Mouse (Mus musculus): ENCODE measurements around the gene Osbpl2. TPM values are rescaled to one million over a fixed set of nuclear protein-coding genes. Genes with fewer than 3 reads are reported as not detected.

Osbpl2 gene
- total and polyA plus RNA-seq, 3 experiments = 13.3 to 25.5 TPM; not detected in 1

GRCm38 (mm10) chr2:180116741-180117484, 2.2 kb upstream of the Osbpl2 start:
- no peaks in the 10 kb centered on the region for H3K27me3 ChIP-seq (ENCODE audit: control insufficient read depth in 1 of 2, insufficient read depth in 2 of 2, low read length in 2 of 2)
- H3K79me2 ChIP-seq (ENCODE audit: control insufficient read depth, insufficient read depth, low read length, poor library complexity) = peaks cover 18% of the 10 kb centered on the region
- peak; percentile 61 for DNase-seq (ENCODE audit: low read depth, low spot score)
- peaks cover 31 to 46% of the 10 kb centered on the region in 2 experiments for H3K4me1 ChIP-seq (ENCODE audit: control insufficient read depth in 1 of 2, insufficient read depth in 2 of 2, low read length in 2 of 2)
- TF ChIP-seq BHLHE40 (IDR thresholded peaks at IDR 0.05; ENCODE audit: borderline replicate concordance, low read depth, low read length) (no peak), EP300 (IDR thresholded peaks at IDR 0.05; ENCODE audit: low read depth in 1 of 2, low read length in 2 of 2) (0 out of 4 replicates have a peak, but pooled peaks of 1 of the 2 experiments have one; percentile 32)
- H3K36me3 ChIP-seq (ENCODE audit: control insufficient read depth in 1 of 2, insufficient read depth in 2 of 2, low read length in 2 of 2) = peaks cover 9 to 41% of the 10 kb centered on the region in 2 experiments; a peak in 3 of 4 replicates
- H3K4me3 ChIP-seq (ENCODE audit: control insufficient read depth in 1 of 2, insufficient read depth in 1 of 2, low read depth in 2 of 2, low read length in 2 of 2) = no peak overlapping the region
- no peak overlapping the region for H3K27ac ChIP-seq (ENCODE audit: control insufficient read depth, low read depth, low read length)
- no peak overlapping the region for H3K9ac ChIP-seq (ENCODE audit: control insufficient read depth, low read depth, low read length, poor library complexity, severe bottlenecking)
- H3K9me3 ChIP-seq (replicated peaks; ENCODE audit: insufficient read depth, low read length) = no peaks in the 10 kb centered on the region

- peaks cover 9 to 41% of the 10 kb centered on the region in 2 experiments; a peak in 3 of 4 replicates for H3K36me3 ChIP-seq (ENCODE audit: control insufficient read depth in 1 of 2, insufficient read depth in 2 of 2, low read length in 2 of 2)
- no peaks in the 10 kb centered on the region for H3K27me3 ChIP-seq (ENCODE audit: control insufficient read depth in 1 of 2, insufficient read depth in 2 of 2, low read length in 2 of 2)
- no peak overlapping the region for H3K27ac ChIP-seq (ENCODE audit: control insufficient read depth, low read depth, low read length)
- H3K9ac ChIP-seq (ENCODE audit: control insufficient read depth, low read depth, low read length, poor library complexity, severe bottlenecking) = peak overlapping the region; percentile 69; the same call in 1 of the 2 replicates
- no peaks in the 10 kb centered on the region for H3K9me3 ChIP-seq (replicated peaks; ENCODE audit: insufficient read depth, low read length)
- TF ChIP-seq CHD1 (IDR thresholded peaks at IDR 0.05; ENCODE audit: low read depth, low read length) (no peak), GABPA (IDR thresholded peaks at IDR 0.05; ENCODE audit: low read depth, low read length) (no peak), EP300 (IDR thresholded peaks at IDR 0.05; ENCODE audit: low read depth in 1 of 2, low read length in 2 of 2) (no peak), HCFC1 (IDR thresholded peaks at IDR 0.05; ENCODE audit: low read depth, low read length) (no peak), ZKSCAN1 (IDR thresholded peaks at IDR 0.05; ENCODE audit: low read depth, low read length) (no peak)
- no peak for DNase-seq (ENCODE audit: low read depth, low spot score)
- H3K4me1 ChIP-seq (ENCODE audit: control insufficient read depth in 1 of 2, insufficient read depth in 2 of 2, low read length in 2 of 2) = peaks cover 31 to 46% of the 10 kb centered on the region in 2 experiments
- H3K4me3 ChIP-seq (ENCODE audit: control insufficient read depth in 1 of 2, insufficient read depth in 1 of 2, low read depth in 2 of 2, low read length in 2 of 2) = no peak overlapping the region
- H3K79me2 ChIP-seq (ENCODE audit: control insufficient read depth, insufficient read depth, low read length, poor library complexity) = peaks cover 18% of the 10 kb centered on the region
These were observed 1.5 kb upstream of the Osbpl2 start for GRCm38 (mm10) chr2:180117485-180118194.

GRCm38 (mm10) chr2:180119439-180120291, 559 bp downstream of the Osbpl2 start:
- H3K27ac ChIP-seq (ENCODE audit: control insufficient read depth, low read depth, low read length) = peak overlapping the region; percentile 87
- peak overlapping the region; percentile 94 for H3K9ac ChIP-seq (ENCODE audit: control insufficient read depth, low read depth, low read length, poor library complexity, severe bottlenecking)
- TF ChIP-seq RCOR1 (IDR thresholded peaks at IDR 0.05; ENCODE audit: low read depth, low read length) (no peak), POLR2A (IDR thresholded peaks at IDR 0.05; ENCODE audit: control insufficient read depth in 1 of 2, insufficient read depth in 1 of 2, low read depth in 1 of 2, low read length in 2 of 2, poor library complexity in 1 of 2) (peak in 1 of 2 experiments; percentile 61; a peak in 2 of 4 replicates), CHD2 (IDR thresholded peaks at IDR 0.05; ENCODE audit: low read length) (no peak), ELF1 (IDR thresholded peaks at IDR 0.05; ENCODE audit: low read depth, low read length) (no peak), ZKSCAN1 (IDR thresholded peaks at IDR 0.05; ENCODE audit: low read depth, low read length) (no peak), ZNF384 (IDR thresholded peaks at IDR 0.05; ENCODE audit: low read depth, low read length) (no peak)
- peaks cover 24% of the 10 kb centered on the region for H3K79me2 ChIP-seq (ENCODE audit: control insufficient read depth, insufficient read depth, low read length, poor library complexity)
- no peaks in the 10 kb centered on the region for H3K27me3 ChIP-seq (ENCODE audit: control insufficient read depth in 1 of 2, insufficient read depth in 2 of 2, low read length in 2 of 2)
- DNase-seq (ENCODE audit: low read depth, low spot score) = peak; percentile 66
- peaks cover 12 to 41% of the 10 kb centered on the region in 2 experiments; a peak in 3 of 4 replicates for H3K36me3 ChIP-seq (ENCODE audit: control insufficient read depth in 1 of 2, insufficient read depth in 2 of 2, low read length in 2 of 2)
- H3K9me3 ChIP-seq (replicated peaks; ENCODE audit: insufficient read depth, low read length) = no peaks in the 10 kb centered on the region
- peak overlapping the region; percentile 79 to 94 for H3K4me3 ChIP-seq (ENCODE audit: control insufficient read depth in 1 of 2, insufficient read depth in 1 of 2, low read depth in 2 of 2, low read length in 2 of 2)
- H3K4me1 ChIP-seq (ENCODE audit: control insufficient read depth in 1 of 2, insufficient read depth in 2 of 2, low read length in 2 of 2) = peaks cover 31 to 44% of the 10 kb centered on the region in 2 experiments

All from MEL (cell line).